Mouse (Mus musculus) testis, adult 2 months (tissue): ENCODE measurements around the gene Atp5j2. TPM values are rescaled to one million over a fixed set of nuclear protein-coding genes. Genes with fewer than 3 reads are reported as not detected.

ENCODE experiments used
- H3K27ac ChIP-seq: fragments of 200-500 bp; 2 replicates; pipeline ENCODE4 v1.5.1; 2012; ENCODE audit warnings: low read depth, low read length; ENCODE audit not compliant: control insufficient read depth, insufficient read depth
- H3K27me3 ChIP-seq: fragments of 200-500 bp; 2 replicates; pipeline ENCODE4 v1.6.1; 2012; ENCODE audit warnings: mild to moderate bottlenecking, low read length, moderate library complexity; ENCODE audit not compliant: control insufficient read depth, insufficient read depth
- H3K36me3 ChIP-seq: fragments of 200-500 bp; 2 replicates; pipeline ENCODE4 v1.6.1; 2012; ENCODE audit warnings: mild to moderate bottlenecking, low read length; ENCODE audit not compliant: control insufficient read depth, insufficient read depth
- H3K4me1 ChIP-seq: fragments of 200-500 bp; 2 replicates; pipeline ENCODE4 v1.6.1; 2012; ENCODE audit warnings: low read length; ENCODE audit not compliant: control insufficient read depth, insufficient read depth
- H3K4me3 ChIP-seq: fragments of 200-500 bp; 2 replicates; pipeline ENCODE4 v1.5.1; 2012; ENCODE audit warnings: low read depth, mild to moderate bottlenecking, low read length, moderate library complexity, mixed read lengths; ENCODE audit not compliant: control insufficient read depth
- CTCF ChIP-seq: fragments of 200-500 bp; IDR thresholded peaks from 2 replicates; pipeline ENCODE4 v1.5.1; 2012; ENCODE audit warnings: low read depth, mild to moderate bottlenecking, inconsistent platforms, low read length, moderate library complexity; ENCODE audit not compliant: control insufficient read depth, insufficient read depth, insufficient replicate concordance
- POLR2A ChIP-seq: fragments of 200-500 bp; IDR thresholded peaks from 2 replicates; pipeline ENCODE4 v1.6.1; 2012; ENCODE audit warnings: low read depth, mild to moderate bottlenecking, inconsistent platforms, low read length, moderate library complexity; ENCODE audit not compliant: control insufficient read depth
- polyA plus RNA-seq: library from polyadenylated mRNA; depleted of rRNA; stranded (reverse); fragments of >200 nt; gene quantifications from 2 replicates; pipeline ENCODE4 v1.2.3, GENCODE M21; 2012

The Atp5j2 gene
- polyA plus RNA-seq, 1 experiment, result 98.4 TPM

DNA sequence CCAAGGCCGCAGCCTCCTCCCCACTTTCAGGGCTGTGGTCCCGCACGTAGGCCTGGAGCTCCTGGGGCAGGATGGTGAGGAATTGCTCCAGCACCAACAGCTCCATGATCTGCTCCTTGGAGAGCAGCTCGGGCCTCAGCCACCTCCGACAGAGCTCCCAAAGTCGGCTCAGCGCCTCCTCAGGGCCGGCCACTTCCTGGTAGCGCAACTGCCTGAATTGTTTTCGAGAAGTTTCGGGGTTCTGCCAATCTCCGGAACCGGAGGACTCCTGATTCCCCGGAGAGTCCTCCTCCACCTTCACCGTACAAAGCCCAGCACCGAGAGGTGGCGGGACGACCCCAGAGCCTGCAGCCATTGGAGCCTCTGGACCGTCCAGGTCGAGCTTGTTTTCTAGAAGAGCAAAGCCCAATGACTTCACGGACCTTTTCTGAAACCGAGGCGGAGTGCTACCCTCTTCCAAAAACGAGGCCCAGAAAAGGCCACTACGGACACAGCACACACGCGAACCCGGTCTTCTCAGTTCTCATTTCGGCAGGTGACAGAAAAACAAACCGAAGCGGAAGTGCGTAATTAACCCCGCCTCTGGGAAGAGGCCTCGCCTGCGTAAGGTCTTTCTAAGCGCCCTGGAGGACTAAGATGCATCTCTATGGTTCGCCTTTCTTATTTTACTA is 9.6 kb upstream of the Atp5j2 start, which contains the start of gene Zkscan14:
Zkscan14 (minus strand) TSS at position 548 of the 671 bp plus-strand sequence.
- TF ChIP-seq CTCF (no peak), POLR2A (peak; percentile 63)
- H3K36me3 ChIP-seq, result no peaks in the 10 kb centered on the region
- H3K27me3 ChIP-seq, result no peaks in the 10 kb centered on the region
- peaks cover 11% of the 10 kb centered on the region for H3K4me1 ChIP-seq
- peak within 1 kb of the TSS; percentile 99 for H3K4me3 ChIP-seq
- peak within 1 kb of the TSS; percentile 65 for H3K27ac ChIP-seq

- peaks cover 9% of the 10 kb centered on the region for H3K4me1 ChIP-seq
- H3K27me3 ChIP-seq, result no peaks in the 10 kb centered on the region
- no peak overlapping the region for H3K27ac ChIP-seq
- H3K4me3 ChIP-seq, result no peak overlapping the region
- TF ChIP-seq CTCF (no peak), POLR2A (no peak)
- H3K36me3 ChIP-seq, result peaks cover 1% of the 10 kb centered on the region; the same call in 1 of the 2 replicates
Observed at GRCm38 (mm10) chr5:145200387-145200786, 8.5 kb upstream of the Atp5j2 start.

GRCm38 (mm10) chr5:145190875-145191798 is 725 bp downstream of the Atp5j2 start:
- Histone ChIP-seq H3K4me3 (peak overlapping the region; percentile 92), H3K36me3 (peaks cover 1% of the 10 kb centered on the region; the same call in 1 of the 2 replicates), H3K27me3 (no peaks in the 10 kb centered on the region), H3K27ac (peak overlapping the region; percentile 74), H3K4me1 (peaks cover 8% of the 10 kb centered on the region; the same call in 1 of the 2 replicates)
- TF ChIP-seq CTCF (no peak), POLR2A (peak; percentile 81)

DNA sequence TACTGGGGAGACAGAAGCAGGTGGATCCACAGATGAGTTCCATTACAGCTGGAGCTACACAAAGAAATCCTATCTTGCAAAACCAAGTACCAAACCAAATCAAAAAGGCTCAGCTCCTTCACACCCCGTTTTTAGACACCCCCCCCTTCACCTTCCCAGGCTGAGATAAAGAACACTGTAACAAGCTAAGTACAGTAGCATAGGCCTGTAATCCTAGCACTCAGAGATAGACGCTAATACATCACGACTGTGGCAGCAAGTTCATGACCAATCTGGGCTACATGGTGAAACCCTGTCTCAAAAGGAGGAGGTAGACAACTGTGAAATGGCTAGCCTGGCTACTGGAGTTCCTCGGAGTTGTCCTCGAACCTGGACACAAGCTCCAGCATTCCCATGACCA is 1.5 kb downstream of the Atp5j2 start:
- no peaks in the 10 kb centered on the region for H3K27me3 ChIP-seq
- no peaks in the 10 kb centered on the region for H3K36me3 ChIP-seq
- H3K4me1 ChIP-seq, result peaks cover 8% of the 10 kb centered on the region; the same call in 1 of the 2 replicates
- peak overlapping the region; percentile 92; the same call in 1 of the 2 replicates for H3K4me3 ChIP-seq
- TF ChIP-seq POLR2A (no peak), CTCF (no peak)
- H3K27ac ChIP-seq, result no peak overlapping the region

GRCm38 (mm10) chr5:145189416-145189815 is 2.4 kb downstream of the Atp5j2 start:
- Histone ChIP-seq H3K36me3 (no peaks in the 10 kb centered on the region), H3K4me3 (no peak overlapping the region), H3K27me3 (no peaks in the 10 kb centered on the region), H3K4me1 (peaks cover 8% of the 10 kb centered on the region; the same call in 1 of the 2 replicates), H3K27ac (no peak overlapping the region)
- no peak for TF ChIP-seq POLR2A

DNA sequence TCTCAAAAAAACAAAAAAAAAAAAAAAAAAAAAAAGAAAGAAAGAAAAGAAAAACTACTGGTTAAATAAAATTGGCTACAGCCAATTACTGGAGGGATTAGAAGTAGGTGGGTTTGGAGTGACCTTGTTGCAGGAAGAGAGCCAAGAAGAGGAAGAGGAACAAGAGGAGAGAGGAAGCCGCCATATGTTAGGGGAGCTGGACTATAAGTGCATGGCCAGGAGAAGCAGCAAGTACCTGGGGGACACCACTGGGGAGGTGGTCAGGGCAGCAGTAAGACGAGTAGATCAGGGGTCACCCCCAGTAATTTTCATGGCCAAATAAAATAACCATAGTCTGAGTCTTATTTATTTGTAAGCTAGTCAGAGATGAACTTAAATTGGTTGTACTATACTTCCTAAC is 6.6 kb downstream of the Atp5j2 start:
- Histone ChIP-seq H3K27ac (no peak overlapping the region), H3K27me3 (no peaks in the 10 kb centered on the region), H3K4me3 (no peak overlapping the region), H3K4me1 (peaks cover 1% of the 10 kb centered on the region; the same call in 1 of the 2 replicates), H3K36me3 (peaks cover 1% of the 10 kb centered on the region)
- TF ChIP-seq POLR2A, result no peak
- no peak for TF ChIP-seq CTCF

DNA sequence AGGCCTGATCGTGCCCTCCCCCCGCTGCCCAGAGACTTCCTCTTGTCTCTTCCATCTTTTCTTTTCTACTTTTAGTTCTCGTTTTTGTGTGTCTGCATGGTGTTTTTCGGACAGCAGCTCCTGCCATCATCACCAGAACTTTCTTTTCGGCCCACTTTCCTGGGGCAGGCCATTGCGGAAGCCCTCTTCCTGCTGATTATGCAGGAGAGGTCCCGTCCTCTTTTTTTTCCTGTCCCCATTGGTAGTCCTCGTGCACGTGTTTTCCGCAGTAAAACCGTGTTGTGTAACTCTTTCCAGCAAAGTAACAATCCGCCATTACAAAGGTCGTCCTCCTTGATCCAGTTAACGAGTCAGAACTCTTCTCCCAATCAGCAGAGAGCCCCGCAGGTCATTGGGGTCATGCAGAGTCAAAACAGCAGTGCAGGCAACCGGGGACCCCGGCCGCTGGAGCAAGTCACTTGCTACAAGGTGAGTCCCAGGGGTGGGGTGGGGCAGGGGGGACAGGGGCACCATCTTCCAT is 13.3 kb downstream of the Atp5j2 start:
- Histone ChIP-seq H3K4me3 (no peak overlapping the region), H3K27ac (no peak overlapping the region), H3K36me3 (peaks cover 3% of the 10 kb centered on the region), H3K4me1 (no peaks in the 10 kb centered on the region), H3K27me3 (no peaks in the 10 kb centered on the region)
- no peak for TF ChIP-seq CTCF
- TF ChIP-seq POLR2A, result no peak
